Mouse (Mus musculus) adrenal gland, adult 18-20 months (tissue): ENCODE data around the gene Pus7. TPM values are rescaled to one million over a fixed set of nuclear protein-coding genes. Genes with fewer than 3 reads are reported as not detected.

Experiments used
- total RNA-seq, 2 experiments: library from RNA; stranded (reverse); gene quantifications; 1 replicate in 1 of 2; 2 replicates in 1 of 2; pipeline ENCODE4 v1.2.3; 2021

Gene Pus7
- total RNA-seq, 2 experiments from 2014 or later = 18.1 to 18.6 TPM

Other genes with a start within 250 kb of the Pus7 start
- gene Srpk2, start 99.1 kb downstream of the Pus7 start, total RNA-seq = 10 to 100 TPM; 41.3 to 45.4 TPM
- 10 to 100 TPM; 15.9 to 18.8 TPM for gene Rint1, start 4.0 kb upstream of the Pus7 start, total RNA-seq
- gene Tomm7, start 60.5 kb upstream of the Pus7 start, total RNA-seq = 100 to 1,000 TPM; 119 to 133 TPM
- 100 to 1,000 TPM in 1 of 2 experiments, 10 to 100 TPM in 1; 51.9 to 156 TPM for gene Fam126a, start 247.0 kb upstream of the Pus7 start, total RNA-seq